In the genomic region with DNA sequence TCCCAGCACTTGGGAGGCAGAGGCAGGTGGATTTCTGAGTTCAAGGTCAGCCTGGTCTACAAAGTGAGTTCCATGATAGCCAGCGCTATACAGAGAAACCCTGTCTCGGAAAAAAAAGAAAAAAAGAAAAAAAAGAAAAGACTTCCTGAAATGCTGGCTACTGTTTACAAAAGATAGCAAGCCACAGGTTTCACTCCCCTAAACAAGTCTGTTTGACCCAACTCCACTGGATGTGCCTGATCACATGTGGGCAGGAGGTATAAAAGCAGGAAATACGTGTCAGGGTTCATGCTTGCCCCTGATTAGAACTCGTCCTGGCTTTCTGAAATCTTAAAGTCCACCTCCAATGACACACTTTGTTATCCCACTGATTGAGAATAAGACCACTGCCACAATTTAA, we compare ENCODE assay signal across 14 mouse cellular contexts.
"Had no signal": no experiment of that assay in that cellular context is flagged by ENCODE, and none has a peak within 500 bp of the region (broad histone marks: within the 10 kb centered on the region; RNA-seq: fewer than 3 reads in every experiment).

No protein-coding gene starts in this region.

- H3K27me3 ChIP-seq: kidney, embryonic 15.5 days; limb, embryonic 15.5 days; liver, embryonic 12.5 days; megakaryocyte, embryonic 14.5 days; midbrain, embryonic 12.5 days; stomach, embryonic 15.5 days had no signal

- DNase-seq: kidney, adult 2 months; kidney, postnatal 14 days; layer of hippocampus, postnatal 36 days; lung, embryonic 14.5 days; lung, postnatal 10 days; lung, postnatal 4 days; right cerebral cortex, postnatal 14 days; thymus, postnatal 14 days had no signal

- H3K4me1 ChIP-seq: kidney, embryonic 15.5 days; limb, embryonic 15.5 days; liver, embryonic 12.5 days; megakaryocyte, embryonic 14.5 days; midbrain, embryonic 12.5 days; stomach, embryonic 15.5 days had no signal

- H3K4me3 ChIP-seq: kidney, embryonic 15.5 days; limb, embryonic 15.5 days; liver, embryonic 12.5 days; megakaryocyte, embryonic 14.5 days; midbrain, embryonic 12.5 days; stomach, embryonic 15.5 days had no signal

- H3K9ac ChIP-seq: kidney, embryonic 15.5 days; limb, embryonic 15.5 days; liver, embryonic 12.5 days; lung, embryonic 14.5 days; midbrain, embryonic 12.5 days; stomach, embryonic 15.5 days had no signal

- H3K27ac ChIP-seq: kidney, embryonic 15.5 days; limb, embryonic 15.5 days; liver, embryonic 12.5 days; midbrain, embryonic 12.5 days; stomach, embryonic 15.5 days had no signal

- ATAC-seq: liver, embryonic 12.5 days had no signal

- H3K9me3 ChIP-seq: kidney, embryonic 15.5 days; limb, embryonic 15.5 days; liver, embryonic 12.5 days; megakaryocyte, embryonic 14.5 days; midbrain, embryonic 12.5 days; stomach, embryonic 15.5 days had no signal

- H3K36me3 ChIP-seq: kidney, embryonic 15.5 days; limb, embryonic 15.5 days; liver, embryonic 12.5 days; midbrain, embryonic 12.5 days; stomach, embryonic 15.5 days had no signal
